In genomic region chr17:56292531-56293222, GRCm38 (mm10) we compare ENCODE assay signal across 8 mouse cellular contexts. TPM values are rescaled to one million over a fixed set of nuclear protein-coding genes. Genes with fewer than 3 reads are reported as not detected.
DNase-seq lines count a peak whose midpoint lies in the region; ATAC-seq lines count a peak whose summit lies in the region.

TSS of gene Plin3 (minus strand) at chr17:56292873.

- no peak for DNase-seq in neural tube, embryonic 11.5 days (ENCODE audit: low spot score)
- DNase-seq in neural tube, embryonic 10.5 days (ENCODE audit: extremely low spot score, low spot score) = no peak
- DNase-seq in thymus, postnatal 0 days (ENCODE audit: low spot score) = no peak
- DNase-seq in urinary bladder, postnatal 36 days (ENCODE audit: low spot score in 2 of 2) = no peak
- DNase-seq in spleen, postnatal 14 days (ENCODE audit: low spot score in 2 of 2) = no peak

- no peaks in the 10 kb centered on the region for H3K9me3 ChIP-seq in neural tube, embryonic 11.5 days (ENCODE audit: control insufficient read depth, low read length)
- H3K9me3 ChIP-seq in embryonic facial prominence, embryonic 13.5 days = no peaks in the 10 kb centered on the region
- H3K9me3 ChIP-seq in heart, embryonic 15.5 days (replicated peaks) = no peaks in the 10 kb centered on the region
- H3K9me3 ChIP-seq in limb, embryonic 15.5 days = no peaks in the 10 kb centered on the region

- H3K4me2 ChIP-seq in neural tube, embryonic 11.5 days (ENCODE audit: low read depth) = no peak within 1 kb of the TSS
- no peak within 1 kb of the TSS for H3K4me2 ChIP-seq in embryonic facial prominence, embryonic 13.5 days
- no peak within 1 kb of the TSS; the same call in 1 of the 2 replicates for H3K4me2 ChIP-seq in heart, embryonic 15.5 days
- no peak within 1 kb of the TSS for H3K4me2 ChIP-seq in limb, embryonic 15.5 days

- H3K9ac ChIP-seq in neural tube, embryonic 11.5 days (ENCODE audit: low read length) = no peak within 1 kb of the TSS; the same call in 1 of the 2 replicates
- no peak within 1 kb of the TSS for H3K9ac ChIP-seq in embryonic facial prominence, embryonic 13.5 days
- no peak within 1 kb of the TSS for H3K9ac ChIP-seq in heart, embryonic 15.5 days
- no peak within 1 kb of the TSS for H3K9ac ChIP-seq in limb, embryonic 15.5 days

- no peak within 1 kb of the TSS for H3K27ac ChIP-seq in neural tube, embryonic 11.5 days (ENCODE audit: low read depth, low read length)
- peak within 1 kb of the TSS; percentile 48; the same call in 1 of the 2 replicates for H3K27ac ChIP-seq in embryonic facial prominence, embryonic 13.5 days
- H3K27ac ChIP-seq in heart, embryonic 15.5 days = peak within 1 kb of the TSS; percentile 94
- H3K27ac ChIP-seq in limb, embryonic 15.5 days = peak within 1 kb of the TSS; percentile 98

- no peaks in the 10 kb centered on the region for H3K36me3 ChIP-seq in neural tube, embryonic 11.5 days (ENCODE audit: control insufficient read depth, insufficient read depth, low read length)
- no peaks in the 10 kb centered on the region for H3K36me3 ChIP-seq in embryonic facial prominence, embryonic 13.5 days
- H3K36me3 ChIP-seq in heart, embryonic 15.5 days = no peaks in the 10 kb centered on the region
- no peaks in the 10 kb centered on the region for H3K36me3 ChIP-seq in limb, embryonic 15.5 days

- no peak within 1 kb of the TSS for H3K4me3 ChIP-seq in neural tube, embryonic 11.5 days (ENCODE audit: low read depth, low read length)
- H3K4me3 ChIP-seq in embryonic facial prominence, embryonic 13.5 days = no peak within 1 kb of the TSS
- no peak within 1 kb of the TSS for H3K4me3 ChIP-seq in heart, embryonic 15.5 days
- H3K4me3 ChIP-seq in limb, embryonic 15.5 days = no peak within 1 kb of the TSS

- 79% methylated on average over 4 of the region's 4 CpGs for WGBS in neural tube, embryonic 11.5 days
- WGBS in embryonic facial prominence, embryonic 13.5 days = 89% methylated on average over 4 of the region's 4 CpGs
- 80% methylated on average over 4 of the region's 4 CpGs for WGBS in heart, embryonic 15.5 days
- WGBS in limb, embryonic 15.5 days = 85% methylated on average over 4 of the region's 4 CpGs

- no peak for ATAC-seq in neural tube, embryonic 11.5 days (ENCODE audit: insufficient read depth, low FRiP score, low TSS enrichment)
- ATAC-seq in embryonic facial prominence, embryonic 13.5 days (ENCODE audit: insufficient number of reproducible peaks, insufficient read depth, low FRiP score, low TSS enrichment, low read depth) = no peak
- ATAC-seq in heart, embryonic 15.5 days (replicated peaks; ENCODE audit: insufficient number of reproducible peaks, insufficient read depth, low FRiP score, low read depth) = no peak
- ATAC-seq in limb, embryonic 15.5 days (ENCODE audit: insufficient number of reproducible peaks, low FRiP score, low TSS enrichment, low read depth) = no peak

- H3K27me3 ChIP-seq in neural tube, embryonic 11.5 days (ENCODE audit: control insufficient read depth, insufficient read depth, low read length) = no peaks in the 10 kb centered on the region
- H3K27me3 ChIP-seq in embryonic facial prominence, embryonic 13.5 days = no peaks in the 10 kb centered on the region
- H3K27me3 ChIP-seq in heart, embryonic 15.5 days = no peaks in the 10 kb centered on the region
- no peaks in the 10 kb centered on the region for H3K27me3 ChIP-seq in limb, embryonic 15.5 days

- H3K4me1 ChIP-seq in neural tube, embryonic 11.5 days (ENCODE audit: control insufficient read depth, insufficient read depth, low read length) = peaks cover 10% of the 10 kb centered on the region
- H3K4me1 ChIP-seq in embryonic facial prominence, embryonic 13.5 days = peaks cover 38% of the 10 kb centered on the region
- H3K4me1 ChIP-seq in heart, embryonic 15.5 days (replicated peaks) = peaks cover 31% of the 10 kb centered on the region
- H3K4me1 ChIP-seq in limb, embryonic 15.5 days = peaks cover 35% of the 10 kb centered on the region

RNA-seq across cellular contexts. Expression of gene Plin3, which starts in this region (rescaled TPM):
- polyA plus RNA-seq in neural tube, embryonic 11.5 days (2014; fragmentation: Nextera tagmentation; extraction: Ambion mirVana) = 33.0 and 37.8 TPM in 2 replicates
- polyA plus RNA-seq in embryonic facial prominence, embryonic 13.5 days (2015; fragmentation: Nextera tagmentation; extraction: Ambion mirVana) = 65.8 and 83.2 TPM in 2 replicates
- 61.1 and 78.3 TPM in 2 replicates for polyA plus RNA-seq in heart, embryonic 15.5 days (2015; fragmentation: Nextera tagmentation; extraction: Ambion mirVana)
- 94.2 and 114 TPM in 2 replicates for polyA plus RNA-seq in limb, embryonic 15.5 days (2015; fragmentation: Nextera tagmentation; extraction: Ambion mirVana)
- 59.5 TPM in 2 replicates for polyA plus RNA-seq in thymus, postnatal 0 days (2015; fragmentation: Nextera tagmentation; extraction: Ambion mirVana)
